Mouse (Mus musculus) hindbrain, postnatal 0 days (tissue): ENCODE results near the gene Prelid1. TPM values are rescaled to one million over a fixed set of nuclear protein-coding genes. Genes with fewer than 3 reads are reported as not detected.

ENCODE experiments used
- ATAC-seq: fragments of 200-750 bp; cut with Nextera tagmentation; 2 replicates; pipeline ENCODE4 v1.8.0; 2017; ENCODE audit warnings: mild to moderate bottlenecking, moderate TSS enrichment, moderate library complexity
- DNase-seq: peaks from one replicate; pipeline ENCODE4 v3.0.0-alpha.2; 2015; ENCODE audit warnings: low spot score
- H3K27ac ChIP-seq: fragments of 300-500 bp; sonication (generic); 2 replicates; pipeline ENCODE4 v1.5.1; 2014; ENCODE audit warnings: mild to moderate bottlenecking
- H3K27me3 ChIP-seq: fragments of 300-500 bp; sonication (generic); 2 replicates; pipeline ENCODE4 v1.6.1; 2014; ENCODE audit warnings: low read length, mixed read lengths; ENCODE audit not compliant: insufficient read depth
- H3K36me3 ChIP-seq: fragments of 300-500 bp; sonication (generic); 2 replicates; pipeline ENCODE4 v1.6.1; 2014; ENCODE audit warnings: low read length, mixed read lengths; ENCODE audit not compliant: insufficient read depth
- H3K4me1 ChIP-seq: fragments of 300-500 bp; sonication (generic); 2 replicates; pipeline ENCODE4 v1.6.1; 2014; ENCODE audit warnings: antibody characterized with exemption, low read length, mixed read lengths; ENCODE audit not compliant: insufficient read depth
- H3K4me2 ChIP-seq: fragments of 300-500 bp; sonication (generic); 2 replicates; pipeline ENCODE4 v1.6.1; 2014; ENCODE audit warnings: low read depth, mild to moderate bottlenecking, low read length, moderate library complexity, mixed read lengths
- H3K4me3 ChIP-seq: fragments of 300-500 bp; sonication (generic); 2 replicates; pipeline ENCODE4 v1.5.1; 2014; ENCODE audit warnings: low read length
- H3K9ac ChIP-seq: fragments of 300-500 bp; sonication (generic); replicated peaks from 2 replicates; pipeline ENCODE4 v1.6.1; 2014; ENCODE audit warnings: mild to moderate bottlenecking, low read length, moderate library complexity, mixed read lengths
- H3K9me3 ChIP-seq: fragments of 300-500 bp; sonication (generic); 2 replicates; pipeline ENCODE4 v1.6.1; 2016; ENCODE audit warnings: low read length, mixed read lengths
- CTCF ChIP-seq: IDR thresholded peaks from 2 replicates; pipeline ENCODE4 v1.5.1; 2016; ENCODE audit warnings: antibody characterized with exemption, control low read depth, low read depth
- WGBS: fragments of 180-500 bp; shearing (Covaris S2); extraction: QIAGEN DNeasy Blood & Tissue Kit; methylation state at CpG from one replicate; pipeline ENCODE4 v1.1.7; 2014; 5-methylcytosine and 5-hydroxymethylcytosine counted together
- polyA plus RNA-seq: library from polyadenylated mRNA; unstranded; fragments of >200 nt; fragmentation: Nextera tagmentation; extraction: Ambion mirVana; gene quantifications from 2 replicates; pipeline ENCODE4 v1.2.1, GENCODE M21; 2015
- total RNA-seq: library from RNA; depleted of rRNA; stranded (reverse); fragments of >200 nt; gene quantifications from 2 replicates; pipeline ENCODE4 v1.2.3, GENCODE M21; 2014; rRNA removed

Prelid1 gene
- total and polyA plus RNA-seq, 2 experiments from 2014 or later = 197 to 327 TPM

- no peaks in the 10 kb centered on the region; the same call in 1 of the 2 replicates for H3K27me3 ChIP-seq
- H3K9me3 ChIP-seq = no peaks in the 10 kb centered on the region
- no peak within 1 kb of the TSS for H3K27ac ChIP-seq
- H3K36me3 ChIP-seq = no peaks in the 10 kb centered on the region
- ATAC-seq = no peak
- no peak within 1 kb of the TSS for H3K9ac ChIP-seq
- WGBS = 62% methylated on average over 13 of the region's 13 CpGs
- no peaks in the 10 kb centered on the region for H3K4me1 ChIP-seq
- no peak within 1 kb of the TSS for H3K4me2 ChIP-seq
- TF ChIP-seq CTCF = no peak
- no peak within 1 kb of the TSS for H3K4me3 ChIP-seq
- DNase-seq = no peak
Observed at GRCm38 (mm10) chr13:55369531-55370114, 49.3 kb downstream of the Prelid1 start, which contains the start of gene Rgs14. Gene Rgs14 (plus strand): TSS chr13:55369732.

- 68% methylated on average over 3 of the region's 3 CpGs for WGBS
- no peak for TF ChIP-seq CTCF
- no peak overlapping the region for H3K9ac ChIP-seq
- DNase-seq = no peak
- H3K36me3 ChIP-seq = no peaks in the 10 kb centered on the region
- ATAC-seq = no peak
- no peaks in the 10 kb centered on the region; the same call in 1 of the 2 replicates for H3K27me3 ChIP-seq
- no peak overlapping the region for H3K4me3 ChIP-seq
- no peak overlapping the region for H3K4me2 ChIP-seq
- H3K9me3 ChIP-seq = no peaks in the 10 kb centered on the region
- no peaks in the 10 kb centered on the region for H3K4me1 ChIP-seq
- no peak overlapping the region for H3K27ac ChIP-seq
Observed at GRCm38 (mm10) chr13:55370234-55370633, 49.9 kb downstream of the Prelid1 start.

- no peak overlapping the region for H3K9ac ChIP-seq
- no peak for TF ChIP-seq CTCF
- H3K36me3 ChIP-seq = no peaks in the 10 kb centered on the region
- H3K27me3 ChIP-seq = no peaks in the 10 kb centered on the region; the same call in 1 of the 2 replicates
- H3K9me3 ChIP-seq = no peaks in the 10 kb centered on the region
- H3K27ac ChIP-seq = no peak overlapping the region
- no peak overlapping the region for H3K4me2 ChIP-seq
- H3K4me1 ChIP-seq = no peaks in the 10 kb centered on the region
- ATAC-seq (peak; percentile 55; the same call in 1 of the 2 replicates), DNase-seq (peak; percentile 27)
- H3K4me3 ChIP-seq = no peak overlapping the region
- WGBS = 60% methylated on average over 8 of the region's 8 CpGs
Observed at GRCm38 (mm10) chr13:55371007-55371681, 50.8 kb downstream of the Prelid1 start.

GRCm38 (mm10) chr13:55371740-55372139 lies 51.4 kb downstream of the Prelid1 start:
- TF ChIP-seq CTCF = no peak
- H3K27me3 ChIP-seq = no peaks in the 10 kb centered on the region; the same call in 1 of the 2 replicates
- ATAC-seq (no peak; the same call in none of the 2 replicates), DNase-seq (peak; percentile 14)
- WGBS = 49% methylated on average over 5 of the region's 5 CpGs
- no peaks in the 10 kb centered on the region for H3K36me3 ChIP-seq
- no peak overlapping the region for H3K4me2 ChIP-seq
- H3K4me3 ChIP-seq = no peak overlapping the region
- H3K4me1 ChIP-seq = no peaks in the 10 kb centered on the region
- no peak overlapping the region for H3K9ac ChIP-seq
- H3K9me3 ChIP-seq = no peaks in the 10 kb centered on the region
- no peak overlapping the region for H3K27ac ChIP-seq

- Histone ChIP-seq H3K36me3 (no peaks in the 10 kb centered on the region), H3K4me2 (no peak overlapping the region), H3K9ac (no peak overlapping the region), H3K27ac (no peak overlapping the region), H3K27me3 (peaks cover 10% of the 10 kb centered on the region), H3K4me1 (no peaks in the 10 kb centered on the region), H3K9me3 (no peaks in the 10 kb centered on the region), H3K4me3 (no peak overlapping the region)
- no peak for DNase-seq
- no peak for ATAC-seq
- 67% methylated on average over 6 of the region's 6 CpGs for WGBS
- TF ChIP-seq CTCF = no peak
Observed at GRCm38 (mm10) chr13:55374206-55374924, 54.1 kb downstream of the Prelid1 start.

Other genes with a start within 250 kb of the Prelid1 start
- 3.9 and 9.0 TPM in 2 replicates for gene Uimc1, start 220.2 kb upstream of the Prelid1 start, total RNA-seq
- 12.1 and 13.5 TPM in 2 replicates for gene Uimc1, start 220.2 kb upstream of the Prelid1 start, polyA plus RNA-seq
- gene Zfp346, start 215.2 kb upstream of the Prelid1 start, total RNA-seq = 29.4 and 33.7 TPM in 2 replicates
- gene Zfp346, start 215.2 kb upstream of the Prelid1 start, polyA plus RNA-seq = 21.1 and 22.3 TPM in 2 replicates
- not detected in 2 replicates for gene Gm17617, start 187.0 kb upstream of the Prelid1 start, total RNA-seq
- gene Gm17617, start 187.0 kb upstream of the Prelid1 start, polyA plus RNA-seq = not detected in 2 replicates
- gene Fgfr4, start 167.9 kb upstream of the Prelid1 start, total RNA-seq = 0.84 and 2.5 TPM in 2 replicates
- 1.0 and 1.5 TPM in 2 replicates for gene Fgfr4, start 167.9 kb upstream of the Prelid1 start, polyA plus RNA-seq
- 59.3 and 78.2 TPM in 2 replicates for gene Nsd1, start 110.7 kb upstream of the Prelid1 start, total RNA-seq
- gene Nsd1, start 110.7 kb upstream of the Prelid1 start, polyA plus RNA-seq = 64.0 and 67.7 TPM in 2 replicates
- gene Rab24, start 1.4 kb downstream of the Prelid1 start, total RNA-seq = 65.3 and 78.8 TPM in 2 replicates
- 84.7 and 89.4 TPM in 2 replicates for gene Rab24, start 1.4 kb downstream of the Prelid1 start, polyA plus RNA-seq
- gene Mxd3, start 9.3 kb downstream of the Prelid1 start, total RNA-seq = 16.3 and 16.8 TPM in 2 replicates
- 11.2 and 11.7 TPM in 2 replicates for gene Mxd3, start 9.3 kb downstream of the Prelid1 start, polyA plus RNA-seq
- gene Lman2, start 42.3 kb downstream of the Prelid1 start, total RNA-seq = 60.7 and 72.2 TPM in 2 replicates
- 36.4 and 37.0 TPM in 2 replicates for gene Lman2, start 42.3 kb downstream of the Prelid1 start, polyA plus RNA-seq
- 0.36 and 0.78 TPM in 2 replicates for gene Rgs14, start 49.2 kb downstream of the Prelid1 start, total RNA-seq
- 0.69 and 0.76 TPM in 2 replicates for gene Rgs14, start 49.2 kb downstream of the Prelid1 start, polyA plus RNA-seq
- not detected in 2 replicates for gene Slc34a1, start 77.7 kb downstream of the Prelid1 start, total RNA-seq
- not detected in 2 replicates for gene Slc34a1, start 77.7 kb downstream of the Prelid1 start, polyA plus RNA-seq
- 0.52 TPM in 1 of 2 replicates, not detected in the other for gene Pfn3, start 94.7 kb downstream of the Prelid1 start, total RNA-seq
- 0.37 and 0.68 TPM in 2 replicates for gene Pfn3, start 94.7 kb downstream of the Prelid1 start, polyA plus RNA-seq
- gene F12, start 106.3 kb downstream of the Prelid1 start, total RNA-seq = not detected in 2 replicates
- 0.26 and 0.48 TPM in 2 replicates for gene F12, start 106.3 kb downstream of the Prelid1 start, polyA plus RNA-seq
- 72.2 and 72.6 TPM in 2 replicates for gene Grk6, start 124.6 kb downstream of the Prelid1 start, total RNA-seq
- gene Grk6, start 124.6 kb downstream of the Prelid1 start, polyA plus RNA-seq = 34.7 and 35.5 TPM in 2 replicates
- 106 and 119 TPM in 2 replicates for gene Prr7, start 143.8 kb downstream of the Prelid1 start, total RNA-seq
- 4.6 and 4.9 TPM in 2 replicates for gene Prr7, start 143.8 kb downstream of the Prelid1 start, polyA plus RNA-seq
- gene Dbn1, start 167.6 kb downstream of the Prelid1 start, total RNA-seq = 442 and 446 TPM in 2 replicates
- gene Dbn1, start 167.6 kb downstream of the Prelid1 start, polyA plus RNA-seq = 369 and 371 TPM in 2 replicates
- gene Pdlim7, start 193.2 kb downstream of the Prelid1 start, total RNA-seq = 43.4 and 49.9 TPM in 2 replicates
- gene Pdlim7, start 193.2 kb downstream of the Prelid1 start, polyA plus RNA-seq = 133 TPM in 2 replicates
- gene Dok3, start 208.8 kb downstream of the Prelid1 start, total RNA-seq = 4.7 and 5.2 TPM in 2 replicates
- gene Dok3, start 208.8 kb downstream of the Prelid1 start, polyA plus RNA-seq = 1.1 and 1.6 TPM in 2 replicates
- gene Ddx41, start 216.2 kb downstream of the Prelid1 start, total RNA-seq = 48.6 and 53.4 TPM in 2 replicates
- 44.4 and 47.2 TPM in 2 replicates for gene Ddx41, start 216.2 kb downstream of the Prelid1 start, polyA plus RNA-seq